Mouse (Mus musculus) CD4-positive naive resting alpha-beta T cell, adult 57 days (primary cell): ENCODE results near the gene Arid1b. TPM values are rescaled to one million over a fixed set of nuclear protein-coding genes. Genes with fewer than 3 reads are reported as not detected.

Experiments used
- total RNA-seq: library from RNA; stranded (reverse); gene quantifications from one replicate; pipeline ENCODE4 v1.2.4, GENCODE M21; 2023

The Arid1b gene
- total RNA-seq: 117 TPM

DNA sequence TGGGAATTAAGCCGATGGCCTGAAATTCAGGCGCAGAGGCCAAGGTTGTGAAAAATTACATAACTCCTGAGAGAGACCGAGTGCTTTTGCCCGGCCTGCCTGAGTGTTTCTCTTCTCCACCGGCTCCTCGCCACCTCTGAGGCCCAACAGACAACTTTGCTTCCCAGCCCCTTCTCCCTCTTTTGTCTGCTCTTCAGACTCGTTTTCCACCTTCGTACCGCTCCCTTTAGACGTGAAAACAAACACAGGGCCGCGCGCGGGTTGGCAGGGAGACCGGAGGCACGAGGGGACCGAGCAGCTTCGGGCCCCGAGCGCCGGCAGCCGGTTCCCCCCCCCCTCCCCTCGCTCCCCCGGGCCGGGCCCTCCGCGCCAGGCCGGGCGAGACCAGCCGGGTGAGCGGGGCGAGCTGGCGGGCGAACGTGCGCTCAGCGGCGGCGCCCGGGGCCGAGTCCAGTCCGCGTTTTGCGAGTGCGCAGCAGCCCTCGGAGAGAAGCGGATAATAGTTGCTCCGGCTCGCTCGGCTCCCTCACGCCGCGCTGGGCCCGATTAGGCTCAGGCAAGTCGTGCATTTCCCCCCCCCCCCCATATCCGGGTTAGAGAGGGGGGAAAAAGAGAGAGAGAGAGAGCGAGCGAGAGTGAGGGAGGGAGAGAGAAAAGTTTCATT lies at the start of gene Arid1b:
Arid1b (plus strand) TSS at position 493 of the 664 bp plus-strand sequence.

